Mouse (Mus musculus): ENCODE measurements at regions not wholly inside any gene's neighbourhood (a gene's known extent, or its start where the extent isn't known, plus 50 kb on each side); places are given as distances from the start of the nearest gene placed in this dataset.

GRCm38 (mm10) chr7:36095258-36096130, 292.7 kb upstream of the Zfp507 start:
- no peak for DNase-seq (ENCODE audit: low read depth, low spot score)

DNA sequence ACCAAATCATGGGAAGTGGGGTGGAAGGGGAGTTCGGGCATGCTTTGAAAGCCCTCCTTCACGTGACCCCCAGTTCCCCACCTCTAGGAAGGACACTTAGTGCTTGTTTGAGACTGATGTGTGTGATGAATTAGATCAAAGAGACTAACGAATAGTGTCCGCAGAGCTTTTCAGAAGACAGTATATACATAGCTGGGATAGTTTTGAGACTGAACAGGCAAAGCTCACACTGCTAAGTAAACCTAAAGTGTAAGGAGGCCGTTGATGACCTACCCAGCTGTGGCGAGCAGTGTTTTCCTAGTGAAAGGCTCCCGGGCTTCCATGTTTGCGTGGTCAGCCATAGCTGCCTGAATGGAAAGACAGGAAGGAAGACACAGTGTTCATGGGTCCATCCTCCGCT, 288.3 kb upstream of the Zfp507 start:
- no peak for DNase-seq (ENCODE audit: low read depth, low spot score)

DNA sequence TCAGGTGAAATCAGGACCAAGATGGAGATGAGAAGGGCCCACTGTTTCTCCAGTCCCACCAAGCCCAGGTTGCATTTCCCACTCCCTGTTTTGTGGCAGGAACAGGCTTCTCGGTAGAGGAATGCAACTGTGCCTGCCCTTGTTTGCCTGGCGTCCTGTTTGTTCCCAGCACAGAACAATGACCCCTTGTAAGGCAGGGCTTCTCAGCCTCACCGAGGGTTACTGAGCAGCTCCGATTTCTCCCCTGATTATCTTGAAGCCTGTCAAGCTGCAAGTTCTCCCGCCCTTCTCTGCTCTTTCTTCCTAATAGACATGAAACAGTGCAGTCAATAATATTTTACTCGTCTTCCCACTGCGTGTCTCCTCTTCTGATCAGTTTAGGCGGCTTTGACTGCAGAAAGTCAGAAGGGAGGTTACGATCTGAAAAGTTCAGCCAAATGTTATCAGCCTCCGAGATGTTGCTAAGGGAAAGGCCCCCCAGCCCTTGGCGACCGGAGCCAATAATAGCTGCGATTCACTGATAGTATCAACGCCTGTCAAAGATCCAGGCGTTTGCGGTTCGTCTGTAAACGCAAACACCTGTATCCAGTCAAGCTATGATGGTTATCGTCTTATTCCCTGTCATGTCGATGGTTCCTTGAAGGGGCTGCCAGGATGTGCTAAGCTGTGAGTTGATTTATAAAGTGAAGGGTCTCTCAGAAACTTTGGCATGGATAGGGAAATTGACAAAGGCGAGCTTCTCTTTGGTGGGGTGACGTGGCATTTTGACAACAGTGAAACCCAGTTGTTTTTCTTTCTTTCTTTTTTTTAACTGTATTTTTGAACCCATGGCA, 287.7 kb upstream of the Zfp507 start:
- DNase-seq (ENCODE audit: low read depth, low spot score): no peak

DNA sequence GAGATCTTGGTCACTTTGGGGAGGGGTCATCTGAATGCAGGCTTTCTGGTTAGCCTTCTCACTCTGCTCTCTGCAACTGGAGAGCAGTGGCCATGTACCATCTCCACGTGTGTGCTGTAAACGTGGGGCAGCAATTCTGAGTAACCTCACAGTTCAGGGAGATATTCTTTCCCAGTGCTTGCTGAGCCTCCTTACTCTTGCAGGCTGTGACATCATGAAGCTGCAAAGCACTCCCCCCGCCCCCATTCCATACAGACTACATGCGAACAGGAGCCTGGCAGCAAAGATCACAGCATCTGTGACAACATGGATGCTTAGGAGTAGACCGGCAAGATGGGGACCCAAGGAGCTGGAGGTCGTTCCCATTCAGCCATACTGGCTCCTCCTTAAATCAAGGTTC, 284.8 kb upstream of the Zfp507 start:
- DNase-seq (ENCODE audit: low read depth, low spot score): no peak

GRCm38 (mm10) chr7:36078666-36079065, 275.9 kb upstream of the Zfp507 start:
- no peak for DNase-seq (ENCODE audit: low read depth, low spot score)

GRCm38 (mm10) chr7:36078089-36078654, 275.4 kb upstream of the Zfp507 start:
- DNase-seq (ENCODE audit: low read depth, low spot score): no peak

- no peak for DNase-seq (ENCODE audit: low read depth, low spot score)
These were observed 274.5 kb upstream of the Zfp507 start for GRCm38 (mm10) chr7:36077271-36077670.

DNA sequence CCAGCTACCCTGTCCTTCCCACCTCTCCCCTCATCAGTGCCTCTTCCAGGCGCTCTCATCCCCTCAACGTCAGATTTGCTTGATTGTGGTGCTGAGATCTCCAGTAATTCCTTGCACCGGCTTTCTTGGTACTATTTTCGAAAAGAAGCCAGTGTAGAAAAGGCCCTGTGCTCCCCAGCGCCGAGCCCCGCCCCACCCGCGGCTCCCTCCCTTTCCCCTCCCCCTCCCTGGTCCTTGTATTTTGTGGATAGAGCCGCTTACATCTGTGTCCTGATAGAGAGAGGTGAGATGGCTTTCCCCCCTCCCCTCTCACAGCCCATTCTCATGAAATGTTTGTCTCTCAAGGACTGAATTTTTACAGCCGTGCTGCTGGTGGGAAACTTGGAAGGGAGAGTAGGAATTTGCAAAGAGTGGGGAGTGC, 273.2 kb upstream of the Zfp507 start:
- DNase-seq (ENCODE audit: low read depth, low spot score): no peak

- DNase-seq (ENCODE audit: low read depth, low spot score): no peak
These were observed 269.0 kb upstream of the Zfp507 start for GRCm38 (mm10) chr7:36071774-36072173.

- DNase-seq (ENCODE audit: low read depth, low spot score): no peak
These were observed 263.9 kb upstream of the Zfp507 start for GRCm38 (mm10) chr7:36066725-36067124.

DNA sequence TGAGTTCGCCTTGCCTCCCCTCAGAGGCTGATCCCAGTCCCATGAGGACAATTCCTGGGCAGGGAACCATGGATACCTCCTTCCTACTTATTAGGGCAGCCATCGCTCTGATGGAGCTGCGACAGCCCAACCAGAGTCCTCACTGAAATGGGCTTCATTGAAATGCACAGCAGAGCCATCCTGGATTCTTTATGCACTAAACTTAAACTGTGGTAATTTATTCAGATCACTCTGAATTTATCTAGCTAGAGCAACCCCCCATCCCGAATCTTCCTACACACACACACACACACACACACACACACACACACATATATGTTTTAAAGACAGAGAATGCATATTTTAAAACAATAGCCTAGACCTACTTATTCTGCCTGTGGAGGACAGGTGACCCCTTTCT, 258.9 kb upstream of the Zfp507 start:
- DNase-seq (ENCODE audit: low read depth, low spot score): no peak

DNA sequence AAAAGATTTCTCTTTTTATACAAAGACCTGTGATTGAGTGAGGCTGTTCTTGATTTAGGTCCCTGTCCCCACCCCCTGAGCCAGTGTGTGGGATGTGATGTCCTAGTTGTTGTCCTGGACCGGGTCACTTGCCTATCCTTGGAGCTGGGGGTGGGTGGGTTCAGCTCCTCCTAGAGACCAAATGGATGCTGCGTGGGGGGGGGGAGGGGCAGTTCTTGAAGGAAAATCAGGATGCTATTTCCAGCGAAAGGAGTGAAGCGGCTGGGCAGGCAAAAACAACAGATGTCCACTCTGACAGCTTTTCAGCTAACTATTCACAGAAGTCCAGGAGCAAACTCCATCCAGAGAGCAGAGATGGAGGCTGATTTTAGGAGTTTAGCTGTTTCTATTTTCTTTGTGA, 257.6 kb upstream of the Zfp507 start:
- DNase-seq (ENCODE audit: low read depth, low spot score): no peak

GRCm38 (mm10) chr7:36046053-36046452, 243.2 kb upstream of the Zfp507 start:
- no peak for DNase-seq (ENCODE audit: low read depth, low spot score)

- no peak for DNase-seq (ENCODE audit: low read depth, low spot score)
These were observed 229.1 kb upstream of the Zfp507 start for GRCm38 (mm10) chr7:36031881-36032280.

- DNase-seq (ENCODE audit: low read depth, low spot score): no peak
These were observed 220.2 kb upstream of the Zfp507 start for GRCm38 (mm10) chr7:36023015-36023414.

DNA sequence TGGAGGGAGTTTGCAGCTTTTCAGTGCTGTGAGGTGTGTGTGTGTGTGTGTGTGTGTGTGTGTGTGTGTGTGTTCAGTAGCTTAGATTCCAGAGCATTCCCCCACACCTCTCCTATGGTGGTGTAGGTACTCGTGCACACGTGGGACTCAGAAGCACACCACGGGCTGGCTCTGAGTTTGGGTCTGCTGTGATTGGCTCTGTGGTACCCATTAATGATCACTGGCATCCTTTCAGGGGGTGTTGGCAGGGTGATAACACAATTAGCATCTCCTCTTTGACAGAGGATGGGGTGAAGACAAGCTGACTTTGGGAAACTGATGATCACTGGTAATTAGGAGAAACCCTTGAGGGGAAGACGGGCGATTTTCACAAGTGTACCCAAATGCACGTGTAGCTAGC, 219.7 kb upstream of the Zfp507 start:
- no peak for DNase-seq (ENCODE audit: low read depth, low spot score)

GRCm38 (mm10) chr7:36016926-36017753, 214.3 kb upstream of the Zfp507 start:
- DNase-seq (ENCODE audit: low read depth, low spot score): no peak

- no peak for DNase-seq (ENCODE audit: low read depth, low spot score)
These were observed 193.8 kb upstream of the Zfp507 start for GRCm38 (mm10) chr7:35996609-35997008.

- no peak for DNase-seq (ENCODE audit: low read depth, low spot score)
These were observed 189.7 kb upstream of the Zfp507 start for GRCm38 (mm10) chr7:35992511-35992910.

GRCm38 (mm10) chr7:35991141-35991540, 188.3 kb upstream of the Zfp507 start:
- no peak for DNase-seq (ENCODE audit: low read depth, low spot score)

- DNase-seq (ENCODE audit: low read depth, low spot score): no peak
These were observed 186.7 kb upstream of the Zfp507 start for GRCm38 (mm10) chr7:35989456-35989855.
